Mouse (Mus musculus): ENCODE data around the gene Antxr1.

Gene Antxr1

DNA sequence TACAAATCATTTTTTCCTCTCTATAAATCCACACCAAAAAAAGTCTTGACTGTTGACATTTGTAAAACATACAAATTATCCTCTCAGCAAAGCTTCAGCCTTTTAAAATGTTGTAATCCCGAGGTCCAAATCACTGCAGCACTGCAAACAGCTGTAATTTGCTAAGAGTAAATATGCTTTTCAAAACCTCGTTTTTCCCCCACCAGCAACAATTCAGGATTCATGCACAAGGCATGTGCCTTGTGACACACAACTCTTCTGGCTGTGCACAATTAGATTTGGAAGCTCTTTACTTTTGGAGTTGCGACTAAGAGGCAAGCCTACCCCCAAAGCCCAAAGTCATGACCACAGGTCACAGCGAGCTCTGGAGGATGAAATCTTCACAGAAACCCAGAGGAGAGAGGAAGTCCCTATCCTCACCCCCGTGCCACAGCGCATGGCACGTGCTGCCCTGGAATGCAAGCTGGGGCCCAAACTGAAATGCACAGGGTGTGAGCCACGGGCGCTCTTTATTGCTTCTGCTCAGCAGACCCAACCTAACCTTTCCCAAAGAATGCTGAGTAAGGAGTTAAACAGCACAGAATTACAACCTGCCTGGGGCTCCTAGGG lies 87.3 kb downstream of the Antxr1 start:
- DNase-seq (ENCODE audit: low read depth): no peak

DNA sequence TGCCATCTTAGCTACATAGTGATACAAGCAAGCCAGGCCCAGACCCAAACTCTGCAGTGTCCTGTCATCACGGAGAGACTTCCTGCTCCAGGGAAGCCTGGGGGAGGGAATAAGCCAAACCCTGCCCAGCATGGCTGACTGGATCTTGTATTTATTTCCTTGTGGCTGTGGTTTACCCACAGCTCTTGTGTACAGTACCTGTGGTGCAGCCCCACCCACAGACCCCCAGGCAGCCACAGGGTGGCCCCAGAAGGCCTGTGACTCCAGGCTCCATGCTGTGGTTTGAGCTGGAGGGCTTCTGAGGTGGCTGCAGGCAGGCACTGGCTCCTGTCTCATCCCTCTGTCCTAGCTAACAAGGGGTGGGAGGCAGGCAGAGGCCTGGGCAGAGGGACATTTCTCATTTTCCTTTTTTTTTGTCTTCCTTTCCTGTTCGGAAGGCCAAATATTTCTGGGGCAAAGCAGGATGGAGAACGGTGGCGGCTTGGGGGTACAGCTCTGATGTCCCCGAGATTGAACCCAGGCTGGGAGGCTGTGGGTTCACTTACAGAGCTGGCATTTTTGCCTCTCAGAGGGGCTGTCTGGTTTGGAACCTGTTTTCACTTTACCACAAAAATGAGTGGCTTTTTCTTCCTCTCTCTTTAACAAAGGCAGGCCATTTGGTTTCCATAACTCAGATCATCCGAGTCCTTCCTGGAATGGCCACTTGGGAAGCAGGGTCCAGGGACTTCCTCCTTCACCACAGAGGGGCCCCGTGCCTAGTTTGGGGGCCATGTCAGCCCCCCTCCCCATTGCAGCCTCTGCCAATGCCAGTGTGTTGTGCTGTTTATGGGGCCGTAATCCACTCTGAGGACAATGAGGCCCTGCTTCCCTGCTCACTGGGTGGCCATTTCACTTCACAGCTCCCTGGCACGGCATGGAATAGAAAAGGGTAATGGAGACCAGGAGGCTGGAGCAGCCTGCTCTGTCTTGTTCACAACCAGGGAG lies 91.2 kb downstream of the Antxr1 start:
- DNase-seq (ENCODE audit: low read depth): no peak

GRCm38 (mm10) chr6:87237260-87237659 lies 98.4 kb downstream of the Antxr1 start:
- DNase-seq (ENCODE audit: low read depth): no peak

- DNase-seq (ENCODE audit: low read depth): no peak
Observed at GRCm38 (mm10) chr6:87236061-87236460, 99.6 kb downstream of the Antxr1 start.

DNA sequence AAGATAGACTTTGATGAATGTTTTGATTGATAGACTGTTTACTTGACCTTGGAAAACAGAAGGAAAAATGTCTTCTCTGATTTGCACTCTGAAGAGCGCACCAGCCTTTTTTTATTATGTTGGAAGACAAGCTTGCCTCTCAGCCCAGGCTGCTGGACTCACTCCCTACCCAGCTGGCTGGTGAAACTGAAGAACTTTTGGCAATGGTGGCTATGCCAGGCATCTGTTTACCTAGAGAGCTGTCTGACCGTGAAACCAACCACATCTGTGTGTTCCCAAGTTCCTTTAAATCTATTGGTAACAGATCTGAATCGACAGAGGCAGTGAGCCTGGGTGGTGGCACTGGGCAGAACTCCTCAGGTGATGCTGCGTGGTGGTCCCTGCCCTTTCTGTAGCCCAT lies 102.5 kb downstream of the Antxr1 start:
- DNase-seq (ENCODE audit: low read depth): no peak

DNA sequence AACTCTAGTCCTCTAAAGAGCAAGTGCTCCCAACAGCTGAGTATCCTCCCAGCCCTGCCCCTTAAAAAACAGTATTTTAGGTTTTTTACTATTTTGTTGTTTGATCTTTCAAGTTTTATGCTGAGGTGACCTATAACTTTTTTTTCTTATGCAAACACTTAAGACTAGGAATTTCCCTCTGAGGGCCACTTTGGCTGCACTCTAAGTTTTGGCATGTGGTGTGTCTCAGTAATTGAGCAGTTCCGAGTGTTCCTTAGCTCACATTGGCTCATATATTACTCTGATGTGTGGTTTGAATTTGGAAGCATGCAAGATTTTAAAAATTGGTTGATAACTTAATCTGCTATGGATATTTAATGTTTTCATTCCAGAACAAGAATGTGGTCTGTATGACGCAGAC lies 105.6 kb downstream of the Antxr1 start:
- DNase-seq (ENCODE audit: low read depth): no peak

DNA sequence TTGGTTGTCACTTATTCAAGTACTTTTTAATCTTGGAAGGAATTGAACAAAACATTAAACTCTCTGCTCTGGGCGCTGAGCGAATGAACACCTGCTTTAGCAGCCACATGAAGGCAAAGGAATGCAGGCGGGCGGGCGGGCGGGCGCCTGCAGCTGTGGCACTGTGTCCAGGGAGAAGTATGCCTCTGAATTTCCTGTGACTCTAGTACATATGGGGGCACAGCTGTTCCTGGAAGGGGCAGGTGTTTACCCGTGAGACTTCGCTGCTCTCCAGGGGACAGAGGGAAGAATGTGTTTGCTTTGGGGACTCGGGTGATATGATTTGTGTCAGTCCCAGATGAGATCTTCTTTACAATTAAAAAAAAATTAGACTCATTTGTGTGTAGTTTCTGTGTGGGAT lies 107.7 kb downstream of the Antxr1 start:
- no peak for DNase-seq (ENCODE audit: low read depth)

- no peak for DNase-seq (ENCODE audit: low read depth)
Observed at GRCm38 (mm10) chr6:87226315-87226714, 109.3 kb downstream of the Antxr1 start.

DNA sequence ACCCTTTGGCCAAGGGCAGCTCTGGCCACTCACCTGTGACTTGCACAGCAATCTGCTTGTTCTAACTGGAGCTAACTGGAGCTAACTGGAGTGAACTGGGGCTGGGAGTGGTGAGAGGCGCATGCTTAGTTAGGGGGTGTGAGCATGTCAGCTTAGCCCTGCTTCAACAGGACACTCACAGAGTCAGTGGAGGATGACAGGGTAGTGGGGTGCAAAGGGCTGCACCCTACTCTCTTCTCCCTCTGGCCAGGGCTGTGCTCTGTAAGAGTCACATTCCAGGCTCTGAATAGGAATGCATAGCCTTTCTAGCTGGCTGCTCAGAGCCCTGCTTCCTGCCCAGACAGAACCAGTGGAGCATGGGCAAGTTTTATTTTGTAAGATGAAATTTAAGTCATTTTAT lies 110.3 kb downstream of the Antxr1 start:
- no peak for DNase-seq (ENCODE audit: low read depth)

GRCm38 (mm10) chr6:87222854-87223631 lies 112.6 kb downstream of the Antxr1 start:
- no peak for DNase-seq (ENCODE audit: low read depth)

DNA sequence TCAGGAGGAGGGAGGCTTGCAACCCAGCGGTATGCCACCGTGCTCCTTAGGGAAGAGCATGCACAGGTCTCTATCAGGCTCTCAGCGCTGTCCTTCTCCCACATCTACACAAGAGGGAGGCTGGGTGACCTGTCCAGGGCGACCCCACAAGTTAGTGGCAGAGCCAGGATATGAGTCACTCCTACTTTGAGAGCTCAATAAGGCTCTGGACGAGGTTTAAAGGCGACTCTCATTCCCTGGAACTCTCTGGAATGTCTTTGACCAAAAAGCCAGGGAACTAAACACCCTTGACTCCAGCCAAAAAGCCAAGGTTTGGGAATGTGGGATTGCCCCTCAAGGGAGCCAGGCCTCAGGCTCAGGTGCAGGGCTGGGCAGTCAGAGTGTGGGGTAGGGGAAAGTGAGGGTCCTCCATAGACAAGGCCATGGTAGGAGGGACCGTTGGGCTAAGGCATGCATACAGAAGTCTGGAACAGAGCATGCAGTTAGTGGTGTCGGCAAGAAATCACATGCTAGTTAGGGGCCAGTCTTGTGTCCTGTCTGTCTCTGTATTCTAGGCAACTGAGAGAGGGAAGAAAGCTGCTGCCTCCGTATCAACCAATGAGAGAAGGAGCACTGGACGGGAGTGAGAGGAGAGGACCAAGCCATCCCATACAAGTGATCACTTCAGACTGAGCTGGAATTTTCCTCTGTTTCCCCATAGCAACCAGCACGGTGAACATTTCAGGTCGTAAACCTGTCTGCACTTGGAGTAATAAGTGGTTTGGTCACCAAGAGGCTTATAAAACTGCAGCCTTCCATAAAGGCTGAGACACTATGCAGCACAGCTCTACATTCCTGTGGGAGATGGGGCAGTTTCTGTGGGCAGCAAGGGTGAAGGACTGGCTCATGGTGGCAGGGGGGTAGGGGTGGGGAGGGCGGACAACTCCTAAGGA lies 116.3 kb downstream of the Antxr1 start:
- no peak for DNase-seq (ENCODE audit: low read depth)

DNA sequence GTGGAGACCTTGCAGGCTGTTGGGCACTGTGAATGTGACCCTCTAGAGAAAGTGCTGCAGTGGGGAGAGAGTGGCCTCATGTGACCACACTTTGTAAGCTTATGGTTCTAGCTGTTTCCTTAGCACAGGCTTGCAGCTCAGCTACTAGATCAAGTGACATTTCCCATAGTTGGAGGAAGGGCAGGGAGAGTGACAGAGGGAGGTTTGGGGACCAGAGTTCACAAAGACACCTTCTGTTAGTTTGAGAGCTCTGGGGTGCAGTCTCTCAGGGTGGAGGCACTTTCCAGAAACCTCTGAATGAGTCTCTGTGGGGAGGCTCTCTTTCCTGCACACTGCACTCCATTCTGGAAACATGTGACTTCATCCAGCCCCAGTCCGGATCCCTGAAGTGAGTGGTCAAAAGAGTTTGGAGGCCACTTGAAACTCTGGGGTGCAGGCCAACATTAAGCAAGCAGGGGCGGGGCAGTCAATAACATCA lies 119.5 kb downstream of the Antxr1 start:
- no peak for DNase-seq (ENCODE audit: low read depth)

GRCm38 (mm10) chr6:87213262-87213661 lies 122.4 kb downstream of the Antxr1 start:
- no peak for DNase-seq (ENCODE audit: low read depth)

GRCm38 (mm10) chr6:87211551-87211950 lies 124.1 kb downstream of the Antxr1 start:
- no peak for DNase-seq (ENCODE audit: low read depth)

GRCm38 (mm10) chr6:87207373-87207982 lies 128.1 kb downstream of the Antxr1 start:
- no peak for DNase-seq (ENCODE audit: low read depth)

- no peak for DNase-seq (ENCODE audit: low read depth)
Observed at GRCm38 (mm10) chr6:87206790-87207189, 128.8 kb downstream of the Antxr1 start.

GRCm38 (mm10) chr6:87203467-87203866 lies 132.2 kb downstream of the Antxr1 start:
- DNase-seq (ENCODE audit: low read depth): no peak

- no peak for DNase-seq (ENCODE audit: low read depth)
Observed at GRCm38 (mm10) chr6:87203065-87203464, 132.6 kb downstream of the Antxr1 start.

- no peak for DNase-seq (ENCODE audit: low read depth)
Observed at GRCm38 (mm10) chr6:87202048-87202605, 133.5 kb downstream of the Antxr1 start.

DNA sequence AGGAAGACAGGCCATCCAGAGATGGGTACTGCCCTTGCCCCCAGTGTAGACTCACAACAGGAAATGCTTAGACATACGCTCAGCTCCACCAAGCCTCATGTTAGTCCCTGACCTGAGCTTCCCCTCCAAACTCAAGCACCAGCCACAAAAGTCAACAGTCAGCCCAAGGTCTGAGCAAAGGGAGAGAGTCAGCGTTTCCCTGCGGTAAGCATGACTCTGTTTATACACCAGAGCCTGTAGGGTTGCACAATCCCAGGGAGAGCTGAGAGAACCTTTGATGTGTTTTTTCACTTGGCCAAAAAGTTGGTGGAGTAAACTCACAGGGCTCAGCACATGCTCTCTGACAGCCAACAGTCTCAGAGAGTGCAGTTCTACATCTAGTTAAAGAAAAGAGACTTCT lies 145.9 kb downstream of the Antxr1 start:
- DNase-seq (ENCODE audit: low read depth): no peak

DNA sequence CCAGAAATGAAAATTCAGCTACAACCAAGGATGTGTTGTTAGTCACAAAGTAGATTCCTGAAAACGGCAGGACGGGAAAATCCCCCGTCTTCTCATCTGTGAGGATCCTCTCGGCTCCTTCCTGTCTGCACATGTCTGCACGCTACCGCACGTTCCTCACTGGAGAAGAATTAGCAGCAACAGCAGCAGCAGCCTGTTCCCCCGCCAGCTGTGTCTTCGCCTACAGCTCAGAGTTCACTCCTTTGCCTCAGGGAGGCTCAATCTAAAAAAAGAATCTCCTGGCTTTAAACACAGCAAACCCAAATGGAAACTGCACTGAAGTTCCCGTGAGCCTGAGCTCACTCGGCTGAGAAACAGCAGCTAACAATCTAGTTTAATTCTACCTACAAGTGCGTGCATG lies 148.6 kb downstream of the Antxr1 start:
- DNase-seq (ENCODE audit: low read depth): no peak
